Mouse (Mus musculus) olfactory bulb, adult 2 months (tissue): Measurements from ENCODE around the gene Ctse.

ENCODE experiments used
- CTCF ChIP-seq: fragments of 200-500 bp; IDR thresholded peaks from 2 replicates; pipeline ENCODE4 v1.5.1; 2012; ENCODE audit warnings: low read depth, mild to moderate bottlenecking, low read length, moderate library complexity; ENCODE audit not compliant: insufficient read depth
- POLR2A ChIP-seq: fragments of 200-500 bp; IDR thresholded peaks from 2 replicates; pipeline ENCODE4 v1.6.1; 2012; ENCODE audit warnings: mild to moderate bottlenecking, low read depth, low read length, moderate library complexity; ENCODE audit not compliant: insufficient read depth

- TF ChIP-seq CTCF, result no peak
- no peak for TF ChIP-seq POLR2A
Measured at GRCm38 (mm10) chr1:131638541-131639421, 675 bp downstream of the Ctse start.
